Mouse (Mus musculus) embryonic fibroblast, embryonic 13.5 days (primary cell): ENCODE measurements at regions not wholly inside any gene's neighbourhood (a gene's known extent, or its start where the extent isn't known, plus 50 kb on each side); places are given as distances from the start of the nearest gene placed in this dataset.

Experiments
- CTCF ChIP-seq: IDR thresholded peaks from 2 replicates; pipeline ENCODE4 v1.5.1; 2011; ENCODE audit warnings: mild to moderate bottlenecking, control low read depth, low read length, moderate library complexity, borderline replicate concordance; ENCODE audit not compliant: insufficient read depth
- POLR2A ChIP-seq: IDR thresholded peaks from 2 replicates; pipeline ENCODE4 v1.6.1; 2011; ENCODE audit warnings: low read depth, mild to moderate bottlenecking, control low read depth, low read length, moderate library complexity

- no peak for TF ChIP-seq POLR2A
- TF ChIP-seq CTCF, result no peak
These were observed 97.6 kb downstream of the Icos start for GRCm38 (mm10) chr1:61075335-61075734.
